Comparison of ENCODE assay signal across 7 mouse cellular contexts in the genomic region with DNA sequence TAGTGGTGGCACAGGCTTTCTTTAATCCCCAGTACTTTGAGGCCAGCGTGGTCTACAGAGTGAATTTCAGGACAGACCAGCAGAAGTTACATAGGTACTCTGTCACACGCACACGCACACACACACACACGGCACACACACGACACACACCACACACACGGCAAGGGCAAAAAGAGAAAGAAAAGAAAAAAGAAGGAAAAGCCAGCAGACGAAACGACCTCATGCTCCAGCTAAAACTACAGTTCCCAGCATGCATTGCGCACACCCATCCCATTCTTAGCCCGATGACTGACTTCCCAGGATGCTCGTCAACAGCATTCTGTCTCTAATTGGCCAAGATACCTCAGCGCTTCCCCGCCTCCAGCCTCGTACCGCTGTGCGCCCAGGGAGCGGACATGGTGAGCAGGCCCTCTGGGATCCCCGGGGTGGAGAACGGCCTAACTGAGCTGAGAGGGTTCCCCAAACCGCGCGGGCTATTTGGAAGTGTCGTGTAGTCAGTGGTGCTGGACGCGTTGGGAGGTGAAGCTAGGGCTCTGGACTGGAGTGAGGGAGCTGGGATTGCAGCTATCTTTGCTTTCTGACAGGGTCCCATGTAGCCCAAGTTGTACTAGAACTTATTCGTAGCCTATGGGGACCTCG. TPM values are rescaled to one million over a fixed set of nuclear protein-coding genes. Genes with fewer than 3 reads are reported as not detected.
DNase-seq lines count a peak whose midpoint lies in the region; ATAC-seq lines count a peak whose summit lies in the region.

A gene (plus strand): TSS at position 314 of the 639 bp plus-strand sequence.

- H3K36me3 ChIP-seq in intestine, embryonic 15.5 days = peaks cover 3% of the 10 kb centered on the region; the same call in 1 of the 2 replicates
- peaks cover 19% of the 10 kb centered on the region for H3K36me3 ChIP-seq in midbrain, embryonic 10.5 days

- H3K27me3 ChIP-seq in intestine, embryonic 15.5 days (replicated peaks) = peaks cover 3% of the 10 kb centered on the region; the same call in 1 of the 2 replicates
- no peaks in the 10 kb centered on the region; the same call in 1 of the 2 replicates for H3K27me3 ChIP-seq in midbrain, embryonic 10.5 days (ENCODE audit: low read depth, poor library complexity, severe bottlenecking)

- peaks cover 14% of the 10 kb centered on the region for H3K4me1 ChIP-seq in intestine, embryonic 15.5 days (replicated peaks)
- H3K4me1 ChIP-seq in midbrain, embryonic 10.5 days = peaks cover 25% of the 10 kb centered on the region

- 2% methylated on average over 27 of the region's 27 CpGs for WGBS in intestine, embryonic 15.5 days
- WGBS in midbrain, embryonic 10.5 days = 3% methylated on average over 27 of the region's 27 CpGs

- H3K9ac ChIP-seq in intestine, embryonic 15.5 days = peak within 1 kb of the TSS; percentile 79

- peak; percentile 95 for DNase-seq in adrenal gland, adult 2 months
- peak; percentile 88 for DNase-seq in embryo, embryonic 11.5 days (ENCODE audit: low read depth, low spot score)
- peak; percentile 84 to 88 for DNase-seq in gastrocnemius, postnatal 36 days
- peak; percentile 94 to 97 for DNase-seq in left cerebral cortex, postnatal 25 days (ENCODE audit: low spot score in 2 of 2)
- DNase-seq in midbrain, embryonic 10.5 days (ENCODE audit: low spot score) = peak; percentile 89
- peak; percentile 83 for DNase-seq in right cerebral cortex, postnatal 4 days

- intact Hi-C loops in gastrocnemius, postnatal 36 days (cut with DNase I) = no loop called here
- intact Hi-C loops in left cerebral cortex, postnatal 25 days (cut with DNase I) = no loop called here

- H3K4me2 ChIP-seq in intestine, embryonic 15.5 days (replicated peaks) = peak within 1 kb of the TSS; percentile 66

- H3K27ac ChIP-seq in intestine, embryonic 15.5 days = peak within 1 kb of the TSS; percentile 56; the same call in 1 of the 2 replicates
- peak within 1 kb of the TSS; percentile 86 for H3K27ac ChIP-seq in midbrain, embryonic 10.5 days (replicated peaks)

- peak within 1 kb of the TSS; percentile 70 for H3K4me3 ChIP-seq in intestine, embryonic 15.5 days (replicated peaks)
- H3K4me3 ChIP-seq in midbrain, embryonic 10.5 days = peak within 1 kb of the TSS; percentile 80

- H3K9me3 ChIP-seq in intestine, embryonic 15.5 days = no peaks in the 10 kb centered on the region
- no peaks in the 10 kb centered on the region for H3K9me3 ChIP-seq in midbrain, embryonic 10.5 days (replicated peaks)

- ATAC-seq in intestine, embryonic 15.5 days = peak; percentile 98

RNA-seq across cellular contexts. Expression of the gene that starts here (rescaled TPM):
- total RNA-seq in adrenal gland, adult 2 months (2021) = 10 to 100 TPM; 66.5 to 74.0 TPM
- 277 and 300 TPM in 2 replicates for polyA plus RNA-seq in adrenal gland, adult 2 months (2012; rRNA removed)
- total RNA-seq in gastrocnemius, postnatal 36 days (2021) = 10 to 100 TPM; 75.3 to 75.9 TPM
- polyA plus RNA-seq in intestine, embryonic 15.5 days (2015; fragmentation: Nextera tagmentation; extraction: Ambion mirVana) = 55.7 and 64.3 TPM in 2 replicates
- 10 to 100 TPM; 44.1 to 50.8 TPM for total RNA-seq in left cerebral cortex, postnatal 25 days (2021)
- polyA plus RNA-seq in midbrain, embryonic 10.5 days (2016; fragmentation: Nextera tagmentation; extraction: Ambion mirVana) = 66.1 and 73.4 TPM in 2 replicates

Comparison
In these comparisons a context has a peak if more than half of its experiments do, and no peak if none do; other contexts are left out.
1. Peak in every context shown above with its lines: DNase-seq, ATAC-seq, H3K4me3 ChIP-seq and H3K27ac ChIP-seq.